Mouse (Mus musculus) forebrain, embryonic 11.5 days (tissue): ENCODE data around the gene Tnrc6a. TPM values are rescaled to one million over a fixed set of nuclear protein-coding genes. Genes with fewer than 3 reads are reported as not detected.
"Not testable (repeated sequence)": the region's sequence is repeated elsewhere in the genome, so short reads cannot be mapped to it uniquely, and the experiment has no call there.

Experiments used
- ATAC-seq: fragments of 200-750 bp; cut with Nextera tagmentation; replicated peaks from 2 replicates; pipeline ENCODE4 v1.8.0; 2017; ENCODE audit warnings: moderate TSS enrichment; ENCODE audit not compliant: low FRiP score
- DNase-seq: peaks from one replicate; pipeline ENCODE4 v3.0.0-alpha.2; 2017; ENCODE audit warnings: low spot score
- H3K27ac ChIP-seq: fragments of 300-500 bp; sonication (generic); 2 replicates; pipeline ENCODE4 v1.5.1; 2014; ENCODE audit warnings: low read depth, low read length
- H3K27me3 ChIP-seq: fragments of 300-500 bp; sonication (generic); 2 replicates; pipeline ENCODE4 v1.6.1; 2014; ENCODE audit warnings: mild to moderate bottlenecking, low read length, mixed read lengths; ENCODE audit not compliant: control insufficient read depth, insufficient read depth
- H3K36me3 ChIP-seq: fragments of 300-500 bp; sonication (generic); 2 replicates; pipeline ENCODE4 v1.6.1; 2014; ENCODE audit warnings: mild to moderate bottlenecking, low read length, moderate library complexity, mixed read lengths; ENCODE audit not compliant: control insufficient read depth, insufficient read depth
- H3K4me1 ChIP-seq: fragments of 300-500 bp; sonication (generic); replicated peaks from 2 replicates; pipeline ENCODE4 v1.6.1; 2014; ENCODE audit warnings: low read length, mixed read lengths; ENCODE audit not compliant: control insufficient read depth, insufficient read depth
- H3K4me2 ChIP-seq: fragments of 300-500 bp; sonication (generic); 2 replicates; pipeline ENCODE4 v1.6.1; 2014; ENCODE audit warnings: low read depth, mild to moderate bottlenecking, low read length, moderate library complexity, mixed read lengths; ENCODE audit not compliant: severe bottlenecking
- H3K4me3 ChIP-seq: fragments of 300-500 bp; sonication (generic); 2 replicates; pipeline ENCODE4 v1.5.1; 2014; ENCODE audit warnings: low read depth, low read length
- H3K9ac ChIP-seq: fragments of 300-500 bp; sonication (generic); 2 replicates; pipeline ENCODE4 v1.6.1; 2014; ENCODE audit warnings: low read length
- H3K9me3 ChIP-seq: fragments of 300-500 bp; sonication (generic); 2 replicates; pipeline ENCODE4 v1.6.1; 2016; ENCODE audit warnings: low read length, mixed read lengths; ENCODE audit not compliant: control insufficient read depth
- WGBS: fragments of 180-500 bp; shearing (Covaris S2); extraction: QIAGEN DNeasy Blood & Tissue Kit; methylation state at CpG from one replicate; pipeline ENCODE4 v1.1.7; 2014; 5-methylcytosine and 5-hydroxymethylcytosine counted together
- polyA plus RNA-seq: library from polyadenylated mRNA; unstranded; fragments of >200 nt; fragmentation: Nextera tagmentation; extraction: Ambion mirVana; gene quantifications from 2 replicates; pipeline ENCODE4 v1.2.1, GENCODE M21; 2014

The Tnrc6a gene
- polyA plus RNA-seq, 1 experiment from 2014 or later, result 53.9 TPM

GRCm38 (mm10) chr7:123097891-123098750 is 25.6 kb upstream of the Tnrc6a start:
- H3K9ac ChIP-seq, result peak overlapping the region; percentile 37
- peak overlapping the region; percentile 8; the same call in 1 of the 2 replicates for H3K4me2 ChIP-seq
- ATAC-seq (peak; percentile 95), DNase-seq (peak; percentile 86)
- peaks cover 11% of the 10 kb centered on the region; the same call in 1 of the 2 replicates for H3K4me1 ChIP-seq
- WGBS, result 14% methylated on average over 16 of the region's 16 CpGs
- H3K4me3 ChIP-seq, result no peak overlapping the region
- H3K27ac ChIP-seq, result peak overlapping the region; percentile 90
- H3K27me3 ChIP-seq, result no peaks in the 10 kb centered on the region
- no peaks in the 10 kb centered on the region for H3K9me3 ChIP-seq
- H3K36me3 ChIP-seq, result no peaks in the 10 kb centered on the region

GRCm38 (mm10) chr7:123101295-123101694 is 22.4 kb upstream of the Tnrc6a start:
- Histone ChIP-seq H3K27ac (no peak overlapping the region), H3K4me2 (no peak overlapping the region), H3K4me1 (peaks cover 11% of the 10 kb centered on the region; the same call in 1 of the 2 replicates), H3K27me3 (no peaks in the 10 kb centered on the region), H3K4me3 (no peak overlapping the region), H3K36me3 (no peaks in the 10 kb centered on the region), H3K9ac (no peak overlapping the region), H3K9me3 (no peaks in the 10 kb centered on the region)
- WGBS, result 92% methylated on average over 3 of the region's 3 CpGs
- ATAC-seq (no peak), DNase-seq (no peak)

GRCm38 (mm10) chr7:123105381-123105780 is 18.3 kb upstream of the Tnrc6a start:
- 33% methylated on average over 1 of the region's 1 CpGs for WGBS
- H3K27ac ChIP-seq, result not testable (repeated sequence)

GRCm38 (mm10) chr7:123105906-123106305 is 17.8 kb upstream of the Tnrc6a start:
- H3K4me3 ChIP-seq, result no peak overlapping the region
- H3K9me3 ChIP-seq, result no peaks in the 10 kb centered on the region
- H3K4me2 ChIP-seq, result no peak overlapping the region
- 67% methylated on average over 1 of the region's 1 CpGs for WGBS
- H3K9ac ChIP-seq, result no peak overlapping the region
- no peaks in the 10 kb centered on the region; the same call in 1 of the 2 replicates for H3K4me1 ChIP-seq
- no peak overlapping the region for H3K27ac ChIP-seq
- ATAC-seq (no peak), DNase-seq (no peak)
- H3K27me3 ChIP-seq, result no peaks in the 10 kb centered on the region
- H3K36me3 ChIP-seq, result no peaks in the 10 kb centered on the region

More at GRCm38 (mm10) chr7:123105381-123105780, 18.3 kb upstream of the Tnrc6a start:
- not testable (repeated sequence) for H3K4me3 ChIP-seq, H3K9ac ChIP-seq, H3K9me3 ChIP-seq, ATAC-seq, H3K36me3 ChIP-seq, H3K4me1 ChIP-seq, H3K27me3 ChIP-seq, DNase-seq, H3K4me2 ChIP-seq

- no peak overlapping the region for H3K9ac ChIP-seq
- no peaks in the 10 kb centered on the region for H3K36me3 ChIP-seq
- no peaks in the 10 kb centered on the region; the same call in 1 of the 2 replicates for H3K4me1 ChIP-seq
- no peak overlapping the region for H3K4me2 ChIP-seq
- H3K4me3 ChIP-seq, result no peak overlapping the region
- no peak overlapping the region for H3K27ac ChIP-seq
- H3K27me3 ChIP-seq, result no peaks in the 10 kb centered on the region
- no peak for ATAC-seq
- 84% methylated on average over 2 of the region's 2 CpGs for WGBS
- no peaks in the 10 kb centered on the region for H3K9me3 ChIP-seq
- DNase-seq, result no peak
Measured at GRCm38 (mm10) chr7:123106326-123106725, 17.4 kb upstream of the Tnrc6a start.

GRCm38 (mm10) chr7:123108058-123109055 is 15.3 kb upstream of the Tnrc6a start:
- no peak overlapping the region for H3K4me3 ChIP-seq
- no peaks in the 10 kb centered on the region; the same call in 1 of the 2 replicates for H3K4me1 ChIP-seq
- H3K4me2 ChIP-seq, result no peak overlapping the region
- no peaks in the 10 kb centered on the region for H3K27me3 ChIP-seq
- ATAC-seq (no peak), DNase-seq (no peak)
- no peaks in the 10 kb centered on the region for H3K9me3 ChIP-seq
- H3K36me3 ChIP-seq, result no peaks in the 10 kb centered on the region
- WGBS, result 75% methylated on average over 13 of the region's 13 CpGs
- no peak overlapping the region for H3K27ac ChIP-seq
- no peak overlapping the region for H3K9ac ChIP-seq

- DNase-seq (no peak), ATAC-seq (no peak)
- Histone ChIP-seq H3K4me1 (no peaks in the 10 kb centered on the region; the same call in 1 of the 2 replicates), H3K4me3 (no peak overlapping the region), H3K4me2 (no peak overlapping the region), H3K36me3 (no peaks in the 10 kb centered on the region), H3K27ac (no peak overlapping the region), H3K9me3 (no peaks in the 10 kb centered on the region), H3K9ac (no peak overlapping the region), H3K27me3 (no peaks in the 10 kb centered on the region)
- 93% methylated on average over 7 of the region's 7 CpGs for WGBS
Measured at GRCm38 (mm10) chr7:123109361-123110000, 14.2 kb upstream of the Tnrc6a start.

GRCm38 (mm10) chr7:123110135-123110534 is 13.6 kb upstream of the Tnrc6a start:
- no peaks in the 10 kb centered on the region for H3K27me3 ChIP-seq
- DNase-seq (no peak), ATAC-seq (no peak)
- no peaks in the 10 kb centered on the region; the same call in 1 of the 2 replicates for H3K4me1 ChIP-seq
- no peak overlapping the region for H3K4me2 ChIP-seq
- no peaks in the 10 kb centered on the region for H3K36me3 ChIP-seq
- WGBS, result 72% methylated on average over 3 of the region's 3 CpGs
- H3K9ac ChIP-seq, result no peak overlapping the region
- H3K4me3 ChIP-seq, result no peak overlapping the region
- H3K27ac ChIP-seq, result no peak overlapping the region
- H3K9me3 ChIP-seq, result no peaks in the 10 kb centered on the region
